Mouse (Mus musculus) brain, embryonic 14.5 days (tissue): ENCODE measurements at regions not wholly inside any gene's neighbourhood (a gene's known extent, or its start where the extent isn't known, plus 50 kb on each side); places are given as distances from the start of the nearest gene placed in this dataset.

ENCODE experiments used
- CTCF ChIP-seq: fragments of 200-500 bp; IDR thresholded peaks from 2 replicates; pipeline ENCODE4 v1.5.1; 2012; ENCODE audit warnings: inconsistent platforms, mild to moderate bottlenecking, moderate library complexity, borderline replicate concordance; ENCODE audit not compliant: insufficient read depth, insufficient read length; ENCODE audit errors: extremely low read depth
- POLR2A ChIP-seq: fragments of 200-500 bp; IDR thresholded peaks from 2 replicates; pipeline ENCODE4 v1.6.1; 2012; ENCODE audit warnings: mild to moderate bottlenecking, inconsistent platforms, borderline replicate concordance; ENCODE audit not compliant: poor library complexity, insufficient read depth, insufficient read length, severe bottlenecking; ENCODE audit errors: extremely low read depth

DNA sequence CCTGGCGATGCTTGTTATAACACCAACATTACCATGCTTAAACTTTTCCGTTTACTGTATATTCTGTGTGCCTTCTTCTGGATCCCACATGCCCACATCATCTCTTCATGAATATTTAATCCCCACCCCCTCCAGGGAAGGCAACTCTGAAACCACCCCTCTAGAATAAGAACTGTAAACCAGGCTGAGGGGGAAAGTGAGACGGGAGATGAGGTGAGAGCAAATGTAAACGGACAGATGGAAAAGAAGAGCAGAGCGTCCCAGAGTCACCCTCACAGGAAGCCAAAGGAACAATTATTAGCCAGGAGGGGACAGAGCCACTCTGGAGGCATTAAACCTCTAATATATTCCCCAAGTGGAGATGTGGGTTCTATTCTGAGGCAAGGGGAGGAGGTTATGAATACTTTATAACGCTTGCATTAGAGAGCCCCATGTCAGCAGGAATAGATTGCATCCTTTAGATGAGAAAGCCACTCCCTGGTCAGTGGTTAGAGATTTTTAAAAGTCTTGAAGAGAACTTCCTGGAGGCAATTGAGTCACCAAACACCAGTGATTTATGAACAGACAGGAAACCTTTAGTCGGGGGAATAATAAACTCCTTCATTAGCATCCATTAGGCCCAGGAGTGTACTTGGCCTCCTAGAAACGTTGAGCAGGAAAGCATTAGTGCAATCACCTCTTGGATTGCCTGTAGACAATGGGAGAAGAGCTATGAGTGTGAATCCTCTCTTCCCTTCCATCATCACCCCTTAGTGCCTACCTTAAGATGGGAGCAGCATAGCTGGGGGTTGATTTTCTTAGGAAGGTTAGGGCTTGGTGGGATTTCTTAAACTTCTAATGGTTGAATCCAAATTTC is 220.1 kb downstream of the Elavl2 start:
- TF ChIP-seq POLR2A (no peak), CTCF (no peak)
